Mouse (Mus musculus): Measurements from ENCODE around the gene Zfp687. TPM values are rescaled to one million over a fixed set of nuclear protein-coding genes. Genes with fewer than 3 reads are reported as not detected.

Gene Zfp687
- polyA plus RNA-seq, 1 experiment = 40.9 TPM

DNA sequence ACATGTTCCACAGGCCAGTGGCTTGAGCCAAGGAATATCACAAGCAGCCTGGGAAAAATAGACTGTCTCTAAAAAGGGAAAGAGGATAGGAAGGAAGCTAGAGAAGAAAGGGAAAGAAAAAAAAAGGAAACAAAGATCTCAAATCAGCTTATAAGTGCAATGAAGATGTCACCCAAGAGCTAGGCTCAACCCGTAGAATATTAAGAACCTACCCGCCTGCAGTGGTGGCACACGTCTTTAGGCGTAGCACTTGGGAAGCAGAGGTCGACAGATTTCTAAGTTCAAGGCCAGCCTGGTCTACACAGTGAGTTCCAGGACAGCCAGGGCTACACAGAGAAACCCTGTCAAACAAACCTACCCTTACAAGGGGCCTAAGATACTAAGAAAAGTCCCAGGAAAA lies 41.6 kb downstream of the Zfp687 start:
- no peak for TF ChIP-seq POLR2A (IDR thresholded peaks at IDR 0.05; ENCODE audit: borderline replicate concordance, insufficient read depth, low read length)
- no peak for TF ChIP-seq CTCF (IDR thresholded peaks at IDR 0.05; ENCODE audit: borderline replicate concordance, insufficient read depth, low read depth, low read length)
- Histone ChIP-seq H3K27ac (ENCODE audit: insufficient read depth, low read length) (no peak overlapping the region), H3K27me3 (ENCODE audit: control insufficient read depth, insufficient read depth, low read length) (no peaks in the 10 kb centered on the region), H3K4me1 (ENCODE audit: control insufficient read depth, insufficient read depth, low read length) (no peaks in the 10 kb centered on the region; the same call in 1 of the 2 replicates), H3K4me3 (replicated peaks; ENCODE audit: insufficient read depth, low read depth, low read length) (no peak overlapping the region)
- 85% methylated on average over 5 of the region's 5 CpGs for WGBS
- no peak for DNase-seq

DNA sequence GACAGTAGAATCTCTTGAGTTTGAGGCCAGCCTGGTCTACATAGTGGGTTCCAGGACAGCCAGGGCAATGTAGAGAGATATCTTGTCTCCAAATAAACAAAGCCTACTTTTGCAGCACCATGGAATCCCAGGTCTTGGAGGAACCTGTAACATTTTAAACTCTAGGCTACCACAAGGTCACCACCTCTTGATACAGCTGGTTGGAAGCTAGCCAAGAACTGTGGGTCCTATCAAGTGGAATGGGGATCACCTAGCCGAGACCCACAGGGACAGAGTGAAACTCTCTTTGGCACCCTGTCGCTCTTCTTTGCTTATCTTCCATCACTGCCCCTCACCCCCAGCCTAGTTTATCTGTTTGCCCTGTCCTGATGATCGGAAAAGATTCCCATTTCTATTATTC lies 42.7 kb downstream of the Zfp687 start:
- WGBS = 87% methylated on average over 3 of the region's 3 CpGs

DNA sequence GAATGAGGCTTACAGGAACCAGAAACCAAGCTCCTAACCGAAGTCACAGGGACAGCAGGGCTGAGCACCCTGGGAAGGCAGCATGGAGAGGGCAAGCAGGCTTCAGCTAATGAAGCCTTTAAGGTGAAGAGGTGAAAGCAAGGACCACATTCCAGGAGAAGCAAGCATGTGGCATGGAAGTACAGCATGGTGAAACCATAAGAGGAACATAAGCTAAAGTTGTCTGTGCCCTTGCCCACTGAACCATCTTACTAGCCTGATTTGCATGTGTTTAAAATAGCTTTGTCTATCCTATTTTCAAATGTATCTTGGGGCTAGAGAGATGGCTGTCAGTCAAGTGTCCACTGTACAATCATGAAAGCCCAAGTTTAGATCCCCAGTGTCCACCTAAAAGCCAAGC lies 49.4 kb downstream of the Zfp687 start:
- no peak overlapping the region for H3K27ac ChIP-seq (ENCODE audit: insufficient read depth, low read length)
- no peak for DNase-seq
- no peaks in the 10 kb centered on the region for H3K4me1 ChIP-seq (ENCODE audit: control insufficient read depth, insufficient read depth, low read length)
- H3K27me3 ChIP-seq (ENCODE audit: control insufficient read depth, insufficient read depth, low read length) = no peaks in the 10 kb centered on the region
- no peak overlapping the region for H3K4me3 ChIP-seq (replicated peaks; ENCODE audit: insufficient read depth, low read depth, low read length)
- 77% methylated on average over 1 of the region's 1 CpGs for WGBS
- TF ChIP-seq POLR2A (IDR thresholded peaks at IDR 0.05; ENCODE audit: borderline replicate concordance, insufficient read depth, low read length) (no peak), CTCF (IDR thresholded peaks at IDR 0.05; ENCODE audit: borderline replicate concordance, insufficient read depth, low read depth, low read length) (no peak)

More for the DNA sequence above, 42.7 kb downstream of the Zfp687 start:
- no peaks in the 10 kb centered on the region for H3K27me3 ChIP-seq (ENCODE audit: control insufficient read depth, insufficient read depth, low read length)
- no peak overlapping the region for H3K27ac ChIP-seq (ENCODE audit: insufficient read depth, low read length)
- H3K4me3 ChIP-seq (replicated peaks; ENCODE audit: insufficient read depth, low read depth, low read length) = no peak overlapping the region
- no peaks in the 10 kb centered on the region; the same call in 1 of the 2 replicates for H3K4me1 ChIP-seq (ENCODE audit: control insufficient read depth, insufficient read depth, low read length)
- TF ChIP-seq CTCF (IDR thresholded peaks at IDR 0.05; ENCODE audit: borderline replicate concordance, insufficient read depth, low read depth, low read length) (no peak), POLR2A (IDR thresholded peaks at IDR 0.05; ENCODE audit: borderline replicate concordance, insufficient read depth, low read length) (no peak)
- no peak for DNase-seq

DNA sequence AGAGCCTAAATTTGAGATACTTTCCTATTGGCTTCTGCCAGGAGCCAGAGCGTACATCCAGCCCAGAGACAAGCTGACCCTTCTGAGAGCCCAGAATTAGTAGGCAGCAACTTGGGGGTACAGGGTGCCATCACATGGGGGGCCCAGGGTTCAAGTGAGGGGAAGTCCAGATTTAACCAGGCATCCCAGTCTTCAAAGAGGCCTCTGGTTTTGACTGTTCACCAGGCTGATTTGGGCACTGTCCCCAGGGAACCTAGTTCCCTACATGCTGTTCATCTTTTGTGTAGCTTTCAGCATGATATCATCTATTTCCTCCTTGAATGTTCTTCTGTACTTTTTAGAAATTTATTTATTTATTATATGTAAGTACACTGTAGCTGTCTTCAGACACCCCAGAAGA lies 50.3 kb downstream of the Zfp687 start:
- TF ChIP-seq POLR2A (IDR thresholded peaks at IDR 0.05; ENCODE audit: borderline replicate concordance, insufficient read depth, low read length) (no peak), CTCF (IDR thresholded peaks at IDR 0.05; ENCODE audit: borderline replicate concordance, insufficient read depth, low read depth, low read length) (no peak)
- H3K4me1 ChIP-seq (ENCODE audit: control insufficient read depth, insufficient read depth, low read length) = no peaks in the 10 kb centered on the region
- DNase-seq = no peak
- 85% methylated on average over 1 of the region's 1 CpGs for WGBS
- no peak overlapping the region for H3K27ac ChIP-seq (ENCODE audit: insufficient read depth, low read length)
- no peak overlapping the region for H3K4me3 ChIP-seq (replicated peaks; ENCODE audit: insufficient read depth, low read depth, low read length)
- no peaks in the 10 kb centered on the region for H3K27me3 ChIP-seq (ENCODE audit: control insufficient read depth, insufficient read depth, low read length)

DNA sequence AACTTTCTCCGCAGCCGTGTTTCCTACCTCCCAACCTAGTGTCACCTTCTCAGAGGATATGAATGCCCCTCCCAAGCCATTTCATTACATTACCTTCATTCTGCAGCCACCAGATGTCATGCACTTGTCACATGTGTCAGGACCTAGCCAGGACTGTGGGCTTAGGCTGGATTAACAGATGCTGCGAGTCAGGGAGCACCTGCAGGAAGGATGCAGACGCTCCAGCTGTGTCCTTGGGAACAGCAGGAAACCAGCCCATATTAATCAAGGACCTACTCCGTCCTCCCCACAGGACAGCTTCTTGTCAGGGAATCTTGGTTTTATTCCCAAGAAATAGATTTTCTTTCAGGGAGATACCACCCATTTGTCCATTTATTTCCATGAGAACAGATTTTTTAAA lies 54.9 kb downstream of the Zfp687 start:
- TF ChIP-seq CTCF (IDR thresholded peaks at IDR 0.05; ENCODE audit: borderline replicate concordance, insufficient read depth, low read depth, low read length) = no peak
- no peak for DNase-seq
- no peak overlapping the region for H3K4me3 ChIP-seq (replicated peaks; ENCODE audit: insufficient read depth, low read depth, low read length)
- H3K27ac ChIP-seq (ENCODE audit: insufficient read depth, low read length) = no peak overlapping the region; the same call in 1 of the 2 replicates
- 46% methylated on average over 5 of the region's 5 CpGs for WGBS
- peaks cover 3% of the 10 kb centered on the region; the same call in 1 of the 2 replicates for H3K4me1 ChIP-seq (ENCODE audit: control insufficient read depth, insufficient read depth, low read length)
- no peaks in the 10 kb centered on the region for H3K27me3 ChIP-seq (ENCODE audit: control insufficient read depth, insufficient read depth, low read length)

DNA sequence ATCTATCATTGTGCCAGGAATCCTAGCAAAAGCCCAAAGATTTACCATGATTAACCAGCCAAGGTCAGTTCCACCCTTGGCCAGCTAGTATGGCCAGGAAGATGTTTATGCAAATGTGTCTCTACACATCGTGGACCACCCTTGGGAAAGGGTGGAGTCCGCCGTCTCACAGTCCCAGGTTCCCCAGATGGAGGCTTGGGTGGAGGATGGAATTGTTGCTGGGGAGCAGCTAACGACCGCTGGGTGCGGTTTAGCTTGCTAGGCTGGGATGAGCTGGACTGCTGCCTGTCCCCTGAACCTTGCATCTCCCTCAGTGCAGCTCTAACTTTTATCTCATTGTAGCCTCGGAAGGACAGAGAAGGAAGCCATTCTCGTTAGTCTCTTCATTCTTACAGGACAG lies 55.4 kb downstream of the Zfp687 start:
- 27% methylated on average over 8 of the region's 8 CpGs for WGBS
- Histone ChIP-seq H3K27ac (ENCODE audit: insufficient read depth, low read length) (no peak overlapping the region; the same call in 1 of the 2 replicates), H3K27me3 (ENCODE audit: control insufficient read depth, insufficient read depth, low read length) (no peaks in the 10 kb centered on the region), H3K4me1 (ENCODE audit: control insufficient read depth, insufficient read depth, low read length) (peaks cover 7% of the 10 kb centered on the region), H3K4me3 (replicated peaks; ENCODE audit: insufficient read depth, low read depth, low read length) (no peak overlapping the region)
- no peak for DNase-seq
- no peak for TF ChIP-seq CTCF (IDR thresholded peaks at IDR 0.05; ENCODE audit: borderline replicate concordance, insufficient read depth, low read depth, low read length)
- TF ChIP-seq POLR2A (IDR thresholded peaks at IDR 0.05; ENCODE audit: borderline replicate concordance, insufficient read depth, low read length) = no peak

DNA sequence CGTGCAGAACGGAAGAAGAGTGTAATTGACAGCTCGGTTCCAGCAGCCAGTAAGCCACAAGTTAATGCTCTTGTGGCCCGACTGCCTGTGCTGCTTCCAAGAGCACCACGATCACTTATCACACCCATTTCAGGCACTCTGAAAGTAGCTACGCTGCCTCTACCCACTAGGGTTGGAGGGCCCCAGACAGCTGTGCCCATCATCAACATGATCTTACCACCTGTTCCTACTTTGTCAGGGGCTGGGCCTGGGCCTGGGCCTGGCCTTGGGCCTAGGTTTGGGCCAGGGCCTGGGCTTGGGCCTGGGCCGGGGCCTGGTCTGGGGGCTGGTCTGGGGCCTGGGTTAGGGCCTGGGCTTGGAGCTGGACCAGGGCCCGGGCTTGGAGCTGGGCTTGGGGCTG lies 57.0 kb downstream of the Zfp687 start:
- Histone ChIP-seq H3K27ac (ENCODE audit: insufficient read depth, low read length) (no peak overlapping the region), H3K4me1 (ENCODE audit: control insufficient read depth, insufficient read depth, low read length) (peaks cover 8% of the 10 kb centered on the region), H3K4me3 (replicated peaks; ENCODE audit: insufficient read depth, low read depth, low read length) (no peak overlapping the region), H3K27me3 (ENCODE audit: control insufficient read depth, insufficient read depth, low read length) (no peaks in the 10 kb centered on the region)
- no peak for DNase-seq
- TF ChIP-seq CTCF (IDR thresholded peaks at IDR 0.05; ENCODE audit: borderline replicate concordance, insufficient read depth, low read depth, low read length) (no peak), POLR2A (IDR thresholded peaks at IDR 0.05; ENCODE audit: borderline replicate concordance, insufficient read depth, low read length) (no peak)
- 58% methylated on average over 8 of the region's 8 CpGs for WGBS

Other genes starting within 250 kb of the Zfp687 start
- gene Cgn, start 229.0 kb downstream of the Zfp687 start, polyA plus RNA-seq (2012; rRNA removed) = 5.3 and 5.7 TPM in 2 replicates
- gene Pogz, start 177.9 kb downstream of the Zfp687 start, polyA plus RNA-seq (2012; rRNA removed) = 45.3 and 46.2 TPM in 2 replicates
- 298 and 301 TPM in 2 replicates for gene Psmb4, start 128.5 kb downstream of the Zfp687 start, polyA plus RNA-seq (2012; rRNA removed)
- gene Selenbp1, start 82.4 kb downstream of the Zfp687 start, polyA plus RNA-seq (2012; rRNA removed) = 12.5 and 15.4 TPM in 2 replicates
- 30.1 and 36.1 TPM in 2 replicates for gene Rfx5, start 61.4 kb downstream of the Zfp687 start, polyA plus RNA-seq (2012; rRNA removed)
- gene Pi4kb, start 40.7 kb downstream of the Zfp687 start, polyA plus RNA-seq (2012; rRNA removed) = 68.4 and 68.9 TPM in 2 replicates
- 227 and 245 TPM in 2 replicates for gene Psmd4, start 27.2 kb upstream of the Zfp687 start, polyA plus RNA-seq (2012; rRNA removed)
- gene Pip5k1a, start 91.5 kb upstream of the Zfp687 start, polyA plus RNA-seq (2012; rRNA removed) = 26.6 and 28.7 TPM in 2 replicates
- gene Vps72, start 95.6 kb upstream of the Zfp687 start, polyA plus RNA-seq (2012; rRNA removed) = 71.6 and 71.7 TPM in 2 replicates
- gene Tmod4, start 109.0 kb upstream of the Zfp687 start, polyA plus RNA-seq (2012; rRNA removed) = 1.0 and 1.2 TPM in 2 replicates
- 134 and 139 TPM in 2 replicates for gene Scnm1, start 118.6 kb upstream of the Zfp687 start, polyA plus RNA-seq (2012; rRNA removed)
- 31.8 and 34.9 TPM in 2 replicates for gene Lysmd1, start 118.6 kb upstream of the Zfp687 start, polyA plus RNA-seq (2012; rRNA removed)
- gene Tnfaip8l2, start 126.9 kb upstream of the Zfp687 start, polyA plus RNA-seq (2012; rRNA removed) = 1.3 and 2.0 TPM in 2 replicates
- gene Sema6c, start 145.0 kb upstream of the Zfp687 start, polyA plus RNA-seq (2012; rRNA removed) = 40.5 and 42.9 TPM in 2 replicates
- gene Gabpb2, start 202.5 kb upstream of the Zfp687 start, polyA plus RNA-seq (2012; rRNA removed) = 30.6 and 34.0 TPM in 2 replicates
- 74.0 and 75.0 TPM in 2 replicates for gene Cdc42se1, start 213.3 kb upstream of the Zfp687 start, polyA plus RNA-seq (2012; rRNA removed)
- 339 and 352 TPM in 2 replicates for gene Mllt11, start 216.7 kb upstream of the Zfp687 start, polyA plus RNA-seq (2012; rRNA removed)
- 0.75 and 0.90 TPM in 2 replicates for gene Gm128, start 226.2 kb upstream of the Zfp687 start, polyA plus RNA-seq (2012; rRNA removed)
- 1.8 and 1.9 TPM in 2 replicates for gene Bnipl, start 235.7 kb upstream of the Zfp687 start, polyA plus RNA-seq (2012; rRNA removed)

Data from cerebellum, adult 2 months (tissue).